Mouse (Mus musculus): ENCODE results near the gene E330017A01Rik. TPM values are rescaled to one million over a fixed set of nuclear protein-coding genes. Genes with fewer than 3 reads are reported as not detected.
"Not testable (repeated sequence)": the region's sequence is repeated elsewhere in the genome, so short reads cannot be mapped to it uniquely, and the experiment has no call there.

E330017A01Rik gene
- polyA plus RNA-seq, 1 experiment from 2014 or later: not detected

- H3K9ac ChIP-seq (ENCODE audit: low read depth, low read length): peak overlapping the region; percentile 99
- ATAC-seq (replicated peaks; ENCODE audit: low FRiP score) (peak; percentile 37), DNase-seq (ENCODE audit: low spot score) (no peak)
- H3K27me3 ChIP-seq (replicated peaks; ENCODE audit: control insufficient read depth, insufficient read depth, low read length): no peaks in the 10 kb centered on the region
- H3K4me1 ChIP-seq (replicated peaks; ENCODE audit: control insufficient read depth, insufficient read depth, low read length): peaks cover 25% of the 10 kb centered on the region
- H3K4me2 ChIP-seq: peak overlapping the region; percentile 65
- H3K27ac ChIP-seq (ENCODE audit: low read depth, low read length): peak overlapping the region; percentile 100
- H3K4me3 ChIP-seq (ENCODE audit: low read depth, low read length): peak overlapping the region; percentile 100
- 14% methylated on average over 5 of the region's 5 CpGs for WGBS
- H3K9me3 ChIP-seq (ENCODE audit: control insufficient read depth, low read length): no peaks in the 10 kb centered on the region
- H3K36me3 ChIP-seq (ENCODE audit: control insufficient read depth, insufficient read depth, low read length): peaks cover 12% of the 10 kb centered on the region
These were observed 30.7 kb upstream of the E330017A01Rik start for GRCm38 (mm10) chr16:58669264-58669663.

- H3K4me3 ChIP-seq (ENCODE audit: low read depth, low read length): no peak overlapping the region
- H3K4me2 ChIP-seq: peak overlapping the region; percentile 65
- H3K9ac ChIP-seq (ENCODE audit: low read depth, low read length): peak overlapping the region; percentile 99
- H3K27ac ChIP-seq (ENCODE audit: low read depth, low read length): peak overlapping the region; percentile 100
- ATAC-seq (replicated peaks; ENCODE audit: low FRiP score): no peak
- peaks cover 5% of the 10 kb centered on the region for H3K36me3 ChIP-seq (ENCODE audit: control insufficient read depth, insufficient read depth, low read length)
- peaks cover 23% of the 10 kb centered on the region for H3K4me1 ChIP-seq (replicated peaks; ENCODE audit: control insufficient read depth, insufficient read depth, low read length)
- 63% methylated on average over 3 of the region's 3 CpGs for WGBS
- no peaks in the 10 kb centered on the region for H3K27me3 ChIP-seq (replicated peaks; ENCODE audit: control insufficient read depth, insufficient read depth, low read length)
- no peaks in the 10 kb centered on the region for H3K9me3 ChIP-seq (ENCODE audit: control insufficient read depth, low read length)
- DNase-seq (ENCODE audit: low spot score): no peak
These were observed 30.0 kb upstream of the E330017A01Rik start for GRCm38 (mm10) chr16:58668586-58668985.

- not testable (repeated sequence) for H3K4me3 ChIP-seq (ENCODE audit: low read depth, low read length); H3K4me2 ChIP-seq; H3K27ac ChIP-seq (ENCODE audit: low read depth, low read length); H3K9ac ChIP-seq (ENCODE audit: low read depth, low read length); DNase-seq (ENCODE audit: low spot score); H3K36me3 ChIP-seq (ENCODE audit: control insufficient read depth, insufficient read depth, low read length); ATAC-seq (replicated peaks; ENCODE audit: low FRiP score); H3K27me3 ChIP-seq (replicated peaks; ENCODE audit: control insufficient read depth, insufficient read depth, low read length); H3K9me3 ChIP-seq (ENCODE audit: control insufficient read depth, low read length)
- H3K4me1 ChIP-seq (replicated peaks; ENCODE audit: control insufficient read depth, insufficient read depth, low read length): peaks cover 30% of the 10 kb centered on the region
- 83% methylated on average over 3 of the region's 3 CpGs for WGBS
These were observed 28.1 kb upstream of the E330017A01Rik start for GRCm38 (mm10) chr16:58666681-58667080.

GRCm38 (mm10) chr16:58665137-58665536, 26.6 kb upstream of the E330017A01Rik start:
- H3K4me3 ChIP-seq (ENCODE audit: low read depth, low read length); H3K4me2 ChIP-seq; H3K36me3 ChIP-seq (ENCODE audit: control insufficient read depth, insufficient read depth, low read length); DNase-seq (ENCODE audit: low spot score); H3K9ac ChIP-seq (ENCODE audit: low read depth, low read length); H3K9me3 ChIP-seq (ENCODE audit: control insufficient read depth, low read length); H3K27me3 ChIP-seq (replicated peaks; ENCODE audit: control insufficient read depth, insufficient read depth, low read length); ATAC-seq (replicated peaks; ENCODE audit: low FRiP score); H3K27ac ChIP-seq (ENCODE audit: low read depth, low read length): not testable (repeated sequence)
- H3K4me1 ChIP-seq (replicated peaks; ENCODE audit: control insufficient read depth, insufficient read depth, low read length): peaks cover 36% of the 10 kb centered on the region

- Histone ChIP-seq H3K9me3 (ENCODE audit: control insufficient read depth, low read length) (no peaks in the 10 kb centered on the region), H3K27ac (ENCODE audit: low read depth, low read length) (no peak overlapping the region; the same call in 1 of the 2 replicates), H3K27me3 (replicated peaks; ENCODE audit: control insufficient read depth, insufficient read depth, low read length) (no peaks in the 10 kb centered on the region), H3K36me3 (ENCODE audit: control insufficient read depth, insufficient read depth, low read length) (no peaks in the 10 kb centered on the region), H3K4me1 (replicated peaks; ENCODE audit: control insufficient read depth, insufficient read depth, low read length) (peaks cover 31% of the 10 kb centered on the region), H3K4me2 (no peak overlapping the region), H3K4me3 (ENCODE audit: low read depth, low read length) (no peak overlapping the region), H3K9ac (ENCODE audit: low read depth, low read length) (no peak overlapping the region)
- WGBS: 85% methylated on average over 2 of the region's 2 CpGs
- DNase-seq (ENCODE audit: low spot score) (no peak), ATAC-seq (replicated peaks; ENCODE audit: low FRiP score) (no peak)
These were observed 25.3 kb upstream of the E330017A01Rik start for GRCm38 (mm10) chr16:58663816-58664215.

- DNase-seq (ENCODE audit: low spot score): no peak
- no peaks in the 10 kb centered on the region for H3K36me3 ChIP-seq (ENCODE audit: control insufficient read depth, insufficient read depth, low read length)
- H3K4me1 ChIP-seq (replicated peaks; ENCODE audit: control insufficient read depth, insufficient read depth, low read length): peaks cover 28% of the 10 kb centered on the region
- 62% methylated on average over 5 of the region's 5 CpGs for WGBS
- no peaks in the 10 kb centered on the region for H3K9me3 ChIP-seq (ENCODE audit: control insufficient read depth, low read length)
- H3K9ac ChIP-seq (ENCODE audit: low read depth, low read length): no peak overlapping the region
- no peak for ATAC-seq (replicated peaks; ENCODE audit: low FRiP score)
- no peaks in the 10 kb centered on the region for H3K27me3 ChIP-seq (replicated peaks; ENCODE audit: control insufficient read depth, insufficient read depth, low read length)
- H3K4me2 ChIP-seq: no peak overlapping the region
- no peak overlapping the region for H3K4me3 ChIP-seq (ENCODE audit: low read depth, low read length)
- H3K27ac ChIP-seq (ENCODE audit: low read depth, low read length): peak overlapping the region; percentile 81
These were observed 24.5 kb upstream of the E330017A01Rik start for GRCm38 (mm10) chr16:58663021-58663420.

- H3K27ac ChIP-seq (ENCODE audit: low read depth, low read length): peak overlapping the region; percentile 81
- H3K9ac ChIP-seq (ENCODE audit: low read depth, low read length): peak overlapping the region; percentile 44; the same call in 1 of the 2 replicates
- H3K36me3 ChIP-seq (ENCODE audit: control insufficient read depth, insufficient read depth, low read length): no peaks in the 10 kb centered on the region
- DNase-seq (ENCODE audit: low spot score) (no peak), ATAC-seq (replicated peaks; ENCODE audit: low FRiP score) (no peak)
- H3K27me3 ChIP-seq (replicated peaks; ENCODE audit: control insufficient read depth, insufficient read depth, low read length): no peaks in the 10 kb centered on the region; the same call in 1 of the 2 replicates
- peaks cover 21% of the 10 kb centered on the region for H3K4me1 ChIP-seq (replicated peaks; ENCODE audit: control insufficient read depth, insufficient read depth, low read length)
- no peaks in the 10 kb centered on the region for H3K9me3 ChIP-seq (ENCODE audit: control insufficient read depth, low read length)
- H3K4me2 ChIP-seq: peak overlapping the region; percentile 53
- no peak overlapping the region for H3K4me3 ChIP-seq (ENCODE audit: low read depth, low read length)
These were observed 23.8 kb upstream of the E330017A01Rik start for GRCm38 (mm10) chr16:58662287-58662791.

- Histone ChIP-seq H3K27me3 (replicated peaks; ENCODE audit: control insufficient read depth, insufficient read depth, low read length) (no peaks in the 10 kb centered on the region; the same call in 1 of the 2 replicates), H3K9me3 (ENCODE audit: control insufficient read depth, low read length) (no peaks in the 10 kb centered on the region), H3K9ac (ENCODE audit: low read depth, low read length) (peak overlapping the region; percentile 44; the same call in 1 of the 2 replicates), H3K4me2 (peak overlapping the region; percentile 53), H3K4me1 (replicated peaks; ENCODE audit: control insufficient read depth, insufficient read depth, low read length) (peaks cover 21% of the 10 kb centered on the region), H3K4me3 (ENCODE audit: low read depth, low read length) (no peak overlapping the region), H3K27ac (ENCODE audit: low read depth, low read length) (peak overlapping the region; percentile 90), H3K36me3 (ENCODE audit: control insufficient read depth, insufficient read depth, low read length) (no peaks in the 10 kb centered on the region)
- peak; percentile 95 for ATAC-seq (replicated peaks; ENCODE audit: low FRiP score)
- DNase-seq (ENCODE audit: low spot score): no peak
- 30% methylated on average over 5 of the region's 5 CpGs for WGBS
These were observed 23.3 kb upstream of the E330017A01Rik start for GRCm38 (mm10) chr16:58661826-58662225.

GRCm38 (mm10) chr16:58658668-58659067, 20.1 kb upstream of the E330017A01Rik start:
- Histone ChIP-seq H3K9me3 (ENCODE audit: control insufficient read depth, low read length) (no peaks in the 10 kb centered on the region), H3K36me3 (ENCODE audit: control insufficient read depth, insufficient read depth, low read length) (no peaks in the 10 kb centered on the region), H3K4me2 (no peak overlapping the region), H3K27ac (ENCODE audit: low read depth, low read length) (no peak overlapping the region), H3K4me3 (ENCODE audit: low read depth, low read length) (no peak overlapping the region), H3K27me3 (replicated peaks; ENCODE audit: control insufficient read depth, insufficient read depth, low read length) (no peaks in the 10 kb centered on the region; the same call in 1 of the 2 replicates), H3K9ac (ENCODE audit: low read depth, low read length) (no peak overlapping the region), H3K4me1 (replicated peaks; ENCODE audit: control insufficient read depth, insufficient read depth, low read length) (peaks cover 21% of the 10 kb centered on the region)
- no peak for DNase-seq (ENCODE audit: low spot score)
- 73% methylated on average over 6 of the region's 6 CpGs for WGBS
- ATAC-seq (replicated peaks; ENCODE audit: low FRiP score): no peak

Data from liver, embryonic 11.5 days (tissue).